Mouse (Mus musculus): ENCODE measurements at regions not wholly inside any gene's neighbourhood (a gene's known extent, or its start where the extent isn't known, plus 50 kb on each side); places are given as distances from the start of the nearest gene placed in this dataset.

DNA sequence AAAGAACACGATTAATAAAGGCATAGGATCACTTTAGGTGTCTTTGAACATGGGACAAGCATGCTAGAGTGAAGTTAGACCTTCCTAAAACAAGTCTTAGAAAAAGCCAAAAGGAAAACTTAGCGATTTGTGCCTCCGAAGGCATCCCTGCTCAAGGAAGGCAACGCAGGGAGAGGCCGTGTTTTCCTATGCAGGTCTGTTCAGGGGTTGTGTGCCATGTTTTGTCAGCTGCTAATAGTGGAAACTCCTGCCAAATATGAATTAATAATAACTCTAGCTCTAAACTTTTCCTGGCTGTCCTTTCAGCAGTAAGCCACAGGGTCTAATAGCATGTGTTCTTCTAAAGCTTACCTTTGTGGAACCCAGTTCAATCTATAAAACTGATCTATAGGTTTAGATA lies 168.4 kb upstream of the Ccdc122 start:
- H3K27ac ChIP-seq (ENCODE audit: control insufficient read depth, insufficient read depth, low read length) = no peak overlapping the region
- WGBS = 96% methylated on average over 5 of the region's 5 CpGs
- DNase-seq = no peak

DNA sequence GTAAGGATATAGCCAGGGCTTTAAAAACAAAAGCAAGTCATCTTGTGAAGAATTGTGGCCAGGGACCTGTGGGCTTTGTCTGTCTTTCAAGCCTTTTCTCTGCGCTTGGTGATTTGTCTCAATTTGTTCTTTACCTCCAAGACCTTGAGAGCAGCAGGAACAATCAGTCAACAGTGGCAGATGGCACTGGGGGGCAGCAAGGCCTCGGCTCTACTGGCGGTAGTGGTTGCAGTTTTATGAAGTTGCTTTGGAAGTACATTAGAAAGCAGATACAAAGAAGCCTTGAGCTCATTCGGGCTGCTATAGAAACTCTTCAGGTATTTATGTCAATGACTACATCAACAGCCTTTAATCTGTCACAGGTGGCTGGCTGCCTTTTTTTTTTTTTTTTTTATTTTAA lies 171.9 kb upstream of the Ccdc122 start:
- WGBS = 91% methylated on average over 4 of the region's 4 CpGs
- no peaks in the 10 kb centered on the region; the same call in 1 of the 2 replicates for H3K4me1 ChIP-seq (replicated peaks; ENCODE audit: control insufficient read depth, insufficient read depth, low read length)
- no peak for TF ChIP-seq POLR2A (IDR thresholded peaks at IDR 0.05; ENCODE audit: control insufficient read depth, extremely low read depth, insufficient read depth, low read length, poor library complexity)
- no peak for TF ChIP-seq CTCF (IDR thresholded peaks at IDR 0.05; ENCODE audit: borderline replicate concordance, control insufficient read depth, extremely low read depth, insufficient read depth, low read length, poor library complexity)
- no peak overlapping the region for H3K4me3 ChIP-seq (ENCODE audit: control insufficient read depth, insufficient read depth, low read length)
- no peaks in the 10 kb centered on the region for H3K27me3 ChIP-seq (ENCODE audit: control insufficient read depth, insufficient read depth, low read length)
- no peak for DNase-seq
- no peak overlapping the region for H3K27ac ChIP-seq (ENCODE audit: control insufficient read depth, insufficient read depth, low read length)
- H3K36me3 ChIP-seq (ENCODE audit: control insufficient read depth, insufficient read depth, low read length) = no peaks in the 10 kb centered on the region

More for the DNA sequence above, 168.4 kb upstream of the Ccdc122 start:
- TF ChIP-seq POLR2A (IDR thresholded peaks at IDR 0.05; ENCODE audit: control insufficient read depth, extremely low read depth, insufficient read depth, low read length, poor library complexity) (no peak), CTCF (IDR thresholded peaks at IDR 0.05; ENCODE audit: borderline replicate concordance, control insufficient read depth, extremely low read depth, insufficient read depth, low read length, poor library complexity) (no peak)
- H3K36me3 ChIP-seq (ENCODE audit: control insufficient read depth, insufficient read depth, low read length) = no peaks in the 10 kb centered on the region
- no peaks in the 10 kb centered on the region; the same call in 1 of the 2 replicates for H3K4me1 ChIP-seq (replicated peaks; ENCODE audit: control insufficient read depth, insufficient read depth, low read length)
- H3K27me3 ChIP-seq (ENCODE audit: control insufficient read depth, insufficient read depth, low read length) = no peaks in the 10 kb centered on the region
- no peak overlapping the region for H3K4me3 ChIP-seq (ENCODE audit: control insufficient read depth, insufficient read depth, low read length)

DNA sequence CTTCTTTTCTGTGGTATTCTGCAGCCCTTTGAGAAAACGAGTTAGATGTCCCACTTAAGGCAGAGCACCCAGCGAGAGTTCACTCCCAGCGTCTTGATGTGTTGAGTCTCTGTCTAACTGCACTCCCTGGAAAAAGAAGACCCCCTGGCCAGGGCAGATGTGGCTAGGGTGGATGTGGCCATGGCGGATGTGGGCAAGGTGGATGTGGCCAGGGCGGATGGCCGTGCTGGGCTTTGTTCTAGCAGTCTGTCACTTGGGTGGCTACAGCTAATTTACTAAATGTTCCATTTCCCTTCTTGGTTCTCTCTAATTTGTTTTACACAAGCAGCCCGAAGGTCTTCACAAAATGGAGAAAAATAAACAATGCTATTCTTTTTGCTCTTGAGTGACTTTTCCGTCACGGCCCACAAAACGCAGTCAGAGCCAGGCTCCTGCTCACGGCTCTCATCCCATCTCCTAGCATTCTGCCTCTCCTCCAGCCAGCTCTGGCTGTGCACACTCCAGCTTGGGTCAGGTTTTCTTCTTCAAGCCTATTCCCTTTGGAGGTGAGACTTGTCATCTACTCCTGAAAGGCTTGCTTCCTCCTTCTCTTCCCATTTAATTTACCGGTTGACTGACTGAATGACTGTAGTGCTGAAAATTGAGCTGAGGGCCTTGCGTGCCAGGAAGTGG lies 173.4 kb upstream of the Ccdc122 start:
- H3K27ac ChIP-seq (ENCODE audit: control insufficient read depth, insufficient read depth, low read length) = no peak overlapping the region
- WGBS = 80% methylated on average over 13 of the region's 13 CpGs

DNA sequence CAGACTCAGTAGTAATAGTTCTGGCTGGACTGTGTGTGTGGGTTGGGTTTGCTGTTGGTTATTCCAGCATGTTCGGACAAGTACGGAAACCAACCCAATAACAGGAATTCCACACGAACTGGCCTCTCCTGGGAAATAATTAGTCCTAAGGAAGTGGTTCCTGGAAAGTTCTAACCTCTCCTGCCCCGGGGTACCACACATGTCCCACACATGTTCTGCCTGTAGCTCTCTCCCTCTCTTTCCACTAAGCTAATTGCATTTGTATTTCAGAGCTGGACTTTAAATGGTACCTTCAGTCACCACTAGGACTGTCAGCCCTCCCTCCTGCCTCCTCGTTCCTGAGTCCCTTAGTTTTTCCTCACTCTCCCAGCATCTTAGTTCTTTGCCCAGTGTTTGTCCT lies 178.2 kb upstream of the Ccdc122 start:
- H3K36me3 ChIP-seq (ENCODE audit: control insufficient read depth, insufficient read depth, low read length) = no peaks in the 10 kb centered on the region
- no peak overlapping the region for H3K4me3 ChIP-seq (ENCODE audit: control insufficient read depth, insufficient read depth, low read length)
- DNase-seq = no peak
- WGBS = 90% methylated on average over 5 of the region's 5 CpGs
- TF ChIP-seq POLR2A (IDR thresholded peaks at IDR 0.05; ENCODE audit: control insufficient read depth, extremely low read depth, insufficient read depth, low read length, poor library complexity) (no peak), CTCF (IDR thresholded peaks at IDR 0.05; ENCODE audit: borderline replicate concordance, control insufficient read depth, extremely low read depth, insufficient read depth, low read length, poor library complexity) (no peak)
- H3K27me3 ChIP-seq (ENCODE audit: control insufficient read depth, insufficient read depth, low read length) = no peaks in the 10 kb centered on the region
- H3K4me1 ChIP-seq (replicated peaks; ENCODE audit: control insufficient read depth, insufficient read depth, low read length) = no peaks in the 10 kb centered on the region
- H3K27ac ChIP-seq (ENCODE audit: control insufficient read depth, insufficient read depth, low read length) = no peak overlapping the region

More for the DNA sequence above, 173.4 kb upstream of the Ccdc122 start:
- Histone ChIP-seq H3K27me3 (ENCODE audit: control insufficient read depth, insufficient read depth, low read length) (no peaks in the 10 kb centered on the region), H3K4me3 (ENCODE audit: control insufficient read depth, insufficient read depth, low read length) (no peak overlapping the region), H3K4me1 (replicated peaks; ENCODE audit: control insufficient read depth, insufficient read depth, low read length) (no peaks in the 10 kb centered on the region; the same call in 1 of the 2 replicates), H3K36me3 (ENCODE audit: control insufficient read depth, insufficient read depth, low read length) (no peaks in the 10 kb centered on the region)
- TF ChIP-seq POLR2A (IDR thresholded peaks at IDR 0.05; ENCODE audit: control insufficient read depth, extremely low read depth, insufficient read depth, low read length, poor library complexity) (no peak), CTCF (IDR thresholded peaks at IDR 0.05; ENCODE audit: borderline replicate concordance, control insufficient read depth, extremely low read depth, insufficient read depth, low read length, poor library complexity) (no peak)
- DNase-seq = no peak

DNA sequence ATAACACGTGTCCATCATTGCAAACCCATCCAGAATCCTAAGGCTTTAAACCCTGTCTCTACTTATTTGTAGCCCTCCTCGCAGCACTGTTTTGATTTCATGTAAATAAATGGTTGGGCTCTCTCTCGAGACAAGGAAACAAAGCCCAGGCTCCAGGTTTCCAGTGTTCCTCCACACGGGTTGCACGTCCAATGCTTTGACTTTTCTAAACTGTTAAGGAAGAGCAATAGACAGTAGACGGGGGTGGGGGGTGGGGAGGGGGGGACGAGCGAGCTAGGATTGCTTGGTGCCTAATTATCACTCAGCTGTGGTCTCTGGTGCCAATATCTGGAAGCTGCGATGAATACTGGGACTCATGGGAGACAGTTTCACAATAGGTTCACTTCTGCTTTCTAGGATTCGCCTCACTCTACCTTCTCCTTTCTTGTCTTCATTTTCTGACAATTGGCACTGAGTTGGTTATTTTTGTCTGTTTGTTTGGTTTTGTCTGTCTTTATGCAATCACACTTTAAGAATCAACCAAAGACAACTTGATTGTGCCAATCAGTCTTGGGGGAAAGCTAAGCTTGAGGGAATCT lies 179.3 kb upstream of the Ccdc122 start:
- no peaks in the 10 kb centered on the region for H3K27me3 ChIP-seq (ENCODE audit: control insufficient read depth, insufficient read depth, low read length)
- H3K4me3 ChIP-seq (ENCODE audit: control insufficient read depth, insufficient read depth, low read length) = no peak overlapping the region
- TF ChIP-seq CTCF (IDR thresholded peaks at IDR 0.05; ENCODE audit: borderline replicate concordance, control insufficient read depth, extremely low read depth, insufficient read depth, low read length, poor library complexity) (no peak), POLR2A (IDR thresholded peaks at IDR 0.05; ENCODE audit: control insufficient read depth, extremely low read depth, insufficient read depth, low read length, poor library complexity) (no peak)
- H3K4me1 ChIP-seq (replicated peaks; ENCODE audit: control insufficient read depth, insufficient read depth, low read length) = no peaks in the 10 kb centered on the region
- no peaks in the 10 kb centered on the region for H3K36me3 ChIP-seq (ENCODE audit: control insufficient read depth, insufficient read depth, low read length)
- DNase-seq = no peak
- no peak overlapping the region for H3K27ac ChIP-seq (ENCODE audit: control insufficient read depth, insufficient read depth, low read length)
- 45% methylated on average over 10 of the region's 10 CpGs for WGBS

DNA sequence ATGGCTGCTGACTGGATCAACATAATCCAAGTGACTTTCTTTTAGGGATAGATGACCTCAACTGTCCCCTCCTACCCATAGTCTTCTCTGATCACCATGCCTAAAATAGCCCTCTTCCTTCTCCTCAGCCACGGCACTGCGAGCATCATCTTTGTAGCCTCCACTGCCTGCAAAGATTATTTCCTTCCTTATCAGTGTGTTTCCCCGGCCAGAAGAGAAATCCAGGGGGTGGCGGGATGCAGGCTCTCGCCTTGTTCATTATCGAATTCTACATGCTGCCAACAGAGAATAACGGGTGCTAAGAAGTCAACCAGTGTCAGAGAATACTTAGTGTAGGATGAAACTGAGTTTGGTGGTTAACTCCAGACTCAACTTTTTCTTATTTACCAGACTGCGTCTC lies 180.0 kb upstream of the Ccdc122 start:
- no peak for DNase-seq
- no peak overlapping the region for H3K4me3 ChIP-seq (ENCODE audit: control insufficient read depth, insufficient read depth, low read length)
- peaks cover 1% of the 10 kb centered on the region for H3K4me1 ChIP-seq (replicated peaks; ENCODE audit: control insufficient read depth, insufficient read depth, low read length)
- WGBS = 72% methylated on average over 8 of the region's 8 CpGs
- H3K27me3 ChIP-seq (ENCODE audit: control insufficient read depth, insufficient read depth, low read length) = no peaks in the 10 kb centered on the region
- no peaks in the 10 kb centered on the region for H3K36me3 ChIP-seq (ENCODE audit: control insufficient read depth, insufficient read depth, low read length)
- H3K27ac ChIP-seq (ENCODE audit: control insufficient read depth, insufficient read depth, low read length) = no peak overlapping the region
- no peak for TF ChIP-seq CTCF (IDR thresholded peaks at IDR 0.05; ENCODE audit: borderline replicate concordance, control insufficient read depth, extremely low read depth, insufficient read depth, low read length, poor library complexity)
- TF ChIP-seq POLR2A (IDR thresholded peaks at IDR 0.05; ENCODE audit: control insufficient read depth, extremely low read depth, insufficient read depth, low read length, poor library complexity) = no peak

Data from thymus, adult 2 months (tissue).